Mouse (Mus musculus) forebrain, embryonic 12.5 days (tissue): ENCODE data around the gene Kmt2e. TPM values are rescaled to one million over a fixed set of nuclear protein-coding genes. Genes with fewer than 3 reads are reported as not detected.

ENCODE experiments used
- ATAC-seq: fragments of 200-750 bp; cut with Nextera tagmentation; 2 replicates; pipeline ENCODE4 v1.8.0; 2017; ENCODE audit warnings: moderate TSS enrichment; ENCODE audit not compliant: low FRiP score
- H3K27ac ChIP-seq: fragments of 300-500 bp; sonication (generic); 2 replicates; pipeline ENCODE4 v1.5.1; 2016; ENCODE audit warnings: mild to moderate bottlenecking
- H3K27me3 ChIP-seq: fragments of 300-500 bp; sonication (generic); 2 replicates; pipeline ENCODE4 v1.6.1; 2016; ENCODE audit warnings: mild to moderate bottlenecking
- H3K36me3 ChIP-seq: fragments of 300-500 bp; sonication (generic); replicated peaks from 2 replicates; pipeline ENCODE4 v1.6.1; 2016; ENCODE audit warnings: mild to moderate bottlenecking
- H3K4me1 ChIP-seq: fragments of 300-500 bp; sonication (generic); 2 replicates; pipeline ENCODE4 v1.6.1; 2016
- H3K4me2 ChIP-seq: fragments of 300-500 bp; sonication (generic); 2 replicates; pipeline ENCODE4 v1.6.1; 2016; ENCODE audit warnings: mild to moderate bottlenecking, moderate library complexity
- H3K4me3 ChIP-seq: fragments of 300-500 bp; sonication (generic); replicated peaks from 2 replicates; pipeline ENCODE4 v1.5.1; 2016; ENCODE audit warnings: mild to moderate bottlenecking
- H3K9ac ChIP-seq: fragments of 300-500 bp; sonication (generic); 2 replicates; pipeline ENCODE4 v1.6.1; 2016; ENCODE audit warnings: mild to moderate bottlenecking
- H3K9me3 ChIP-seq: fragments of 300-500 bp; sonication (generic); 2 replicates; pipeline ENCODE4 v1.6.1; 2016
- WGBS: fragments of 180-500 bp; shearing (Covaris S2); methylation state at CpG from one replicate; pipeline ENCODE4 v1.1.7; 2016; 5-methylcytosine and 5-hydroxymethylcytosine counted together
- polyA plus RNA-seq: library from polyadenylated mRNA; unstranded; fragments of >200 nt; fragmentation: Nextera tagmentation; extraction: Ambion mirVana; gene quantifications from 2 replicates; pipeline ENCODE4 v1.2.1, GENCODE M21; 2016

Gene Kmt2e
- polyA plus RNA-seq, 1 experiment from 2014 or later: 138 TPM

DNA sequence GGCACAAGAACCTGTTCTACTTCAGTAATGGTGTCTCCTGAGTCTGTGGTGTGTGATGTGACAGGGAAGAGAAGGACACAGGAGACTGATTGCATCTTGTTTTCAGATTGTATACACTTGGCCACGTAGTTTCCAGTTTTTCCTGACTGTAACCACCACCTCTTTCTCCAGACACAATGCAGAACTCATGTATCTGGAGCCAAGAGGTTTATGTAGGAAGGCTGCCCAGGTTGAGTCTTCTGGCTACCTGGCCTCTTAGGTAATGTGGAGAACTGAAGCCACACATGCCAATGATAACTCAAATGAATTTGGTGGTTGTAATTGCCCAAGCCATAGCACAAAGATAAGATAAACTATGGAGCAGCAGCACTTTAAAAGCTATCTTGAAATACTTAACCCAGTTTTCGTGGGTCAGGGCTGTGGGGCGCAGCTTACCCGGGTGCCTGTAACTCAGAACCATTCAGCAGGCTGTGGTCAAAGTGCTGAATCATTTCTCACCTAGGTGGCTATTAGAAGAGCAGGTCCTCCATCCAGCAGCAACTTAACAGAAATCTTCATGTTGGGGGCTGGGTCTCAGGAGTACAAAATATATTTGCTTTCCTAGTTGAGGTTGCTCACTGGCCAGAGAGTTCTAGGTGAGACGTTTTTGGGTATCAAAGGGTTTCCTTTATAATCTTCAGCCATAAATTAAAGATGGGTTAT is 21.8 kb upstream of the Kmt2e start:
- Histone ChIP-seq H3K27ac (no peak overlapping the region), H3K4me2 (no peak overlapping the region), H3K4me1 (peaks cover 52% of the 10 kb centered on the region), H3K36me3 (peaks cover 16% of the 10 kb centered on the region; the same call in 1 of the 2 replicates), H3K9me3 (no peaks in the 10 kb centered on the region), H3K27me3 (no peaks in the 10 kb centered on the region), H3K9ac (no peak overlapping the region), H3K4me3 (no peak overlapping the region)
- WGBS: 90% methylated on average over 5 of the region's 5 CpGs
- ATAC-seq: no peak

DNA sequence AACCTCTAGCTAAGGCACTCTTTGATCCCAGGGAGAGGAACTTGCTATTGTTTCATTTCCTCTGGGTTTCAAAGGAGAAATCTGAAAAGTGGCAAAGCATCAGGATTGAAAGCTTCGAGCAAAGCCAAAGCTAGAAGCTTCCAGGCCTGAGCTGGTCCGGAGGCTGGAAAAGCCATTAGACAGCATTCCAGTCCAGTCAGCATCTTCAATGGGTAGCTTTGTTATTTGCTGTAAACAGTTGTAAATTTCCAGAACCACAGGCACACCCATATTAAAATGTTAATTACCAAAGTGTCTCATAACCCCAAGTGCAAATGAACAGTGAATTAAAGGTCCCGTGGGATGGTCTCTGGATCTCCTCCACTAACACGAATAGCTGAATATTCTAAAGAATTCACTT is 21.2 kb upstream of the Kmt2e start:
- H3K4me3 ChIP-seq: no peak overlapping the region
- H3K36me3 ChIP-seq: peaks cover 16% of the 10 kb centered on the region; the same call in 1 of the 2 replicates
- no peak overlapping the region for H3K4me2 ChIP-seq
- H3K4me1 ChIP-seq: peaks cover 58% of the 10 kb centered on the region
- WGBS: 31% methylated on average over 4 of the region's 4 CpGs
- peak overlapping the region; percentile 89 for H3K27ac ChIP-seq
- H3K9me3 ChIP-seq: no peaks in the 10 kb centered on the region
- ATAC-seq: no peak
- H3K9ac ChIP-seq: no peak overlapping the region
- no peaks in the 10 kb centered on the region for H3K27me3 ChIP-seq

DNA sequence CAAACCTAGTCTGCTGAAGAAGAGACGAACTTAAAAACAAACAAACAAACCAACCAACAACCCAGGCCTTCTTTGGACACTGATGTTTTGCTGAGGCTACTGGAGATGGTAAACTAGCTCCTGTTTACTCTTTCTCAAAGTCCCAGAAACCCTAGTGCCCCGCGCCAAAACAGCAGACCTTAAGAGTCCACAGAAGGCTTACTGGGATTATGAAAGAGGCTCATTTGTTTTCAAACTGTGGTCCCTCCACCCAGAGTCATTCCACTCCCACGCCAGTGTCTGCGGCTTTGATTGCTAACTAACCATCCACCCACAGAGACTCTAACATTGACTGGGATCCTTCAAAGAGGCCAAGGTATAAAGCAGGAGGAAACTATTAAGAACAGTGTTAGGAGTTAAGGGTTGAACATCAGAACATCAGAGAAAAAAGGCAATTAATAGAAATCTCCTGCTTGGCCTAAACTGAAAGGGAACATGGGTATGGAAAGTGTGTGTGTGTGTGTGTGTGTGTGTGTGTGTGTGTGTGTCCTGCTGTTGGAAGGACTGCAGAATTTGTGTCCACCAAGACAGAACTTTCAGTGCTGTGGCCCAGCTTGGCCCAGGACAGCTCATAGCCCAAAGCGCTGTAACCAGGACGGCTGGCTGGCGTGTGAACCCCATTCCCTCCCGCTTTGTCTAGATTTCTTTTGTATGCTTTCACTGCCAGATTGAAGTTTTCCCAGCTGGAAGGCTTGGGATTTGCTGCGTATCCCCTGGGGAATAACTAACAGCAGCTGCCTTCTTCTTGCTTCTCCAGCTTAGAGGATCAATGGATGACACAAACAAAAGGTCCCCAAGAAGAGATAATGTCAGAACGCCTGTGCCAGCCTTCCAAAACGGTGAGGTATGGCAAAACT is 20.4 kb upstream of the Kmt2e start:
- ATAC-seq: peak; percentile 40
- Histone ChIP-seq H3K9ac (no peak overlapping the region), H3K4me3 (no peak overlapping the region), H3K27me3 (no peaks in the 10 kb centered on the region), H3K9me3 (no peaks in the 10 kb centered on the region), H3K36me3 (peaks cover 16% of the 10 kb centered on the region; the same call in 1 of the 2 replicates), H3K4me1 (peaks cover 65% of the 10 kb centered on the region), H3K4me2 (peak overlapping the region; percentile 8), H3K27ac (peak overlapping the region; percentile 89)
- 15% methylated on average over 12 of the region's 12 CpGs for WGBS

DNA sequence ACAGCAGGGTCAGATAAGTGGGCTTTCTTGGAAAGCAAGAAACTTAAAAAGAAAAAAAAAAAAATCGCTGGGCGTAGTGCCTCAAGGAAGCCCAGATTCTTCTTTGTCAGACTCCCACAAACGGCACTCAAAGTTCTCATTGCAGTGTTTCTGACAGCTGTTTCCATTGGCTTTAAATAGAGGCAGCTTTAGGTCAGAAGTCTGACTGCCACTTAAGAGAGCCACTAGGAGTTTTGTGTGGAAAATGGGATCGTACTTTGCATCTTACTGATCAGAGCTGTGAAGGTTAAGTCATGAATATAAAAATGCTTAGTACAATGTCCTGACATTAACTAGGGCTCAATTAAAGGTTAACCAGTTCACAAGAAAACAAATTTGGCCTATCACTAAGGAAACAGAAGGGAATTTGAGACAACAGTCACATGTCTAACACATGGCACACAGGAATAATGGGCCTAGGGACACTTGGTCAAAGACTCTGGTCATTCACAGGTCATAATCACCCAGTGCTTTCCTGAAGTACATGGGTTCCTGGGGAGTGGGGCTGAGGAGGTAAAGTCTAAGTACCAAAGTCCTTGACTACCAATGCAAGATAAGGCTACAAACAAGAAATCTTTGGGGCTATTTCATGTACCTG is 19.6 kb upstream of the Kmt2e start:
- Histone ChIP-seq H3K27ac (peak overlapping the region; percentile 89), H3K4me1 (peaks cover 73% of the 10 kb centered on the region), H3K9me3 (no peaks in the 10 kb centered on the region), H3K4me3 (no peak overlapping the region), H3K4me2 (peak overlapping the region; percentile 8; the same call in 1 of the 2 replicates), H3K27me3 (no peaks in the 10 kb centered on the region), H3K36me3 (peaks cover 12% of the 10 kb centered on the region; the same call in 1 of the 2 replicates), H3K9ac (no peak overlapping the region)
- 15% methylated on average over 4 of the region's 4 CpGs for WGBS
- ATAC-seq: no peak

DNA sequence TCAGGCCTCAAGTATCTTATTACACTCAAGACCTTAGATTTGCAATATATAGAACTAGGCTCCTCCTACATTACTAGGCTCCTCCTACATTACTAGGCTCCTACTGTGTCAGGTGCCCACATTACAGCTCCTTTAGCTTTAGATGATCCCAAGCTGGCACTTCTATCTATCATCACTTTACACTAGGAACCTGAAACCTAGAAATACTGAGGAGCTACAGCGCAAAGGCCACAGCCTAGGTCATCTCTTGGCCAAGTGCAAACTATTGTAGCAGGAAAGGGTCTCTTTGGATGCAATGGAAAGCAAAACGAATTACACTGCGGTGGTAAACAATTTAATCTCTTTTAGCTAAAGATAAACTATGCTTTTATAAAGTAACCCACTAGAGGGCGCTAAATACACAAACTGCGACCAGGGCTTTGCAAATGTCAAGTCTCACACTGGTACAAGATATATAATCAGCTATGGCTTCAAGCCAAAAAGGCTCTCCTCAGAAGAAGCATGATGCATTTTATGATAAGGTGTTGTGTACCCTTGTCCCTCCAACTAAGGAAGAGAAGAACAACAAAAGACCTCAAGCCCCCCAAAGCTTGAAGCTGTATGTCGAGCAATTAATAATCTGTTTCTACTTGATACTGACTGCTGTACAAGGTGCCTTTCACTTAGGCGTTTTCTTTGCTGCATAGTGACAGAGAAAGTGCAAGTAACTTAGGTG is 18.5 kb upstream of the Kmt2e start:
- Histone ChIP-seq H3K27me3 (no peaks in the 10 kb centered on the region), H3K4me1 (peaks cover 85% of the 10 kb centered on the region), H3K4me3 (no peak overlapping the region), H3K4me2 (no peak overlapping the region), H3K9me3 (no peaks in the 10 kb centered on the region), H3K9ac (no peak overlapping the region), H3K36me3 (0 out of 2 replicates have a peak, but pooled peaks cover 4% of the 10 kb centered on the region), H3K27ac (peak overlapping the region; percentile 46; the same call in 1 of the 2 replicates)
- ATAC-seq: no peak
- WGBS: 27% methylated on average over 7 of the region's 7 CpGs

DNA sequence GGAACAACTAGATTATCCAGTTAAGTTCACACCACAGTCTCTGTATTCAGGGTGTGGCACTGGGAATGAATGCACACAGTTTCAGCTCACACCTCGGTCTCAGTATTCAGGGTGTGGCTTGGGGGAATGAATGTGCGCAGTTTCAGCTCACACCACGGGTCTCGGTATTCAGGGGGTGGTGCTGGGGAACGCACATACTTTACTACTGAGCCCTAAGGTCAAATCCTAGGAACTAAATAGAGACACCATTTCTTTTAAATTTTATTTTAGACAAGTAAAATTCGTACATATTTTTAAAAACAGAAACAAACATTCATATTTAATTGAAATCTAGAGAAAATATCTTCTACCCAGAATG is 18.0 kb upstream of the Kmt2e start:
- no peak for ATAC-seq
- Histone ChIP-seq H3K27me3 (no peaks in the 10 kb centered on the region), H3K9ac (no peak overlapping the region), H3K4me1 (peaks cover 87% of the 10 kb centered on the region), H3K36me3 (0 out of 2 replicates have a peak, but pooled peaks cover 4% of the 10 kb centered on the region), H3K4me2 (no peak overlapping the region), H3K9me3 (no peaks in the 10 kb centered on the region), H3K27ac (0 out of 2 replicates have a peak overlapping the region, but pooled peaks have one; percentile 46), H3K4me3 (no peak overlapping the region)
- 53% methylated on average over 6 of the region's 6 CpGs for WGBS

DNA sequence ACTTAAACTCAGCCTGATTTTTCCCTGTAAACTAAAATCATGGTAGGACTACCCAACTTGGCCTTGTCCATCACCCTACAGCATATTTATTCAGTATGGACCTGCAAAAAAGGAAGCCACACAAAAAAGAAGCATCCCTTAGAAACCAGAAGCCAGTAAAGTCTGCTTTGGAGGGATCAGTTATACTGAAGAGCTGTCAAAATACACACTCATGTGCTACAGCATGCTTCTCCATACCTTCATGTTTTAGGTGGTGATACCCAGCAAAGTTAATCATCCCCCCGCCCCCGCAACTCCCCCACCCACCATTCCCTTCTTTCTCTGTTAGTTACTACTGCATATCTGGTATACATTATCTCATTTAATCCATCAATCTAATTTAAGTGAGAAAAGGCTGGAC is 16.5 kb upstream of the Kmt2e start:
- WGBS: 66% methylated on average over 2 of the region's 2 CpGs
- H3K9ac ChIP-seq: peak overlapping the region; percentile 68; the same call in 1 of the 2 replicates
- peaks cover 82% of the 10 kb centered on the region for H3K4me1 ChIP-seq
- peak overlapping the region; percentile 93 for H3K27ac ChIP-seq
- no peak for ATAC-seq
- H3K4me3 ChIP-seq: peak overlapping the region; percentile 52
- peak overlapping the region; percentile 75 for H3K4me2 ChIP-seq
- H3K36me3 ChIP-seq: peaks cover 3% of the 10 kb centered on the region
- H3K9me3 ChIP-seq: no peaks in the 10 kb centered on the region
- H3K27me3 ChIP-seq: no peaks in the 10 kb centered on the region

DNA sequence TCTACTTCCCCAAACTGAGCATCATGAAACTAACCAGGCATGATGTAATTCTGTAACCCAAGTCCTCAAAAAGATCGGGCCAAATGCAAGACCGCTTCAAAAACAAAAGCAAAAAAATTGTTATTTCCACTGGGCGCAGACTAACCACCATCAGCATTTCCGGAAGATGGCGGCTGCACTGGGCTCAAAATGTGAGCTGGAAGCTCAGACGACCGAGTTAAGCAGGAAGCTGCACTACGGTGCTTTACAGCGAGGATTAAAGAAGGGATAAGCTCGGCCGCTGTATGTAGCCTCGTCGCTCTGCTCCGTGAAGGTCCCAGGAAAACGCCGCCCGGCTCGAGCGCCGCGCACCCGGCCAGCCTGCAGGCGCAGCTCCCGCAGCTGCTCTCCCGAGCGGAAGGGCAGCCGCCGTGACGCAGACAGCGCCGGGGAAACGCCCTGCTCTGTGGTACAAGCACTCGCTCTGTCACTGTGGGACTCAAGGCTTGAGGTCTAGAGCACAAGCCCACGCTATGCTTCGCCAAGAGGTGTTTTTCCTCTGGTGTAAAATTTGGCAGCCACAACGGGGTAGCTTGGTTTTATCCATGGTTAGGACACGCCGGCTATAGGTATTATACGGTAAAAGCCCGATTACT is 16.0 kb upstream of the Kmt2e start:
- Histone ChIP-seq H3K4me2 (peak overlapping the region; percentile 75), H3K4me1 (peaks cover 77% of the 10 kb centered on the region), H3K27ac (peak overlapping the region; percentile 93), H3K27me3 (no peaks in the 10 kb centered on the region), H3K36me3 (peaks cover 6% of the 10 kb centered on the region), H3K9me3 (no peaks in the 10 kb centered on the region), H3K9ac (peak overlapping the region; percentile 68), H3K4me3 (peak overlapping the region; percentile 52)
- peak; percentile 88 for ATAC-seq
- WGBS: under 1% methylated on average over 40 of the region's 40 CpGs

DNA sequence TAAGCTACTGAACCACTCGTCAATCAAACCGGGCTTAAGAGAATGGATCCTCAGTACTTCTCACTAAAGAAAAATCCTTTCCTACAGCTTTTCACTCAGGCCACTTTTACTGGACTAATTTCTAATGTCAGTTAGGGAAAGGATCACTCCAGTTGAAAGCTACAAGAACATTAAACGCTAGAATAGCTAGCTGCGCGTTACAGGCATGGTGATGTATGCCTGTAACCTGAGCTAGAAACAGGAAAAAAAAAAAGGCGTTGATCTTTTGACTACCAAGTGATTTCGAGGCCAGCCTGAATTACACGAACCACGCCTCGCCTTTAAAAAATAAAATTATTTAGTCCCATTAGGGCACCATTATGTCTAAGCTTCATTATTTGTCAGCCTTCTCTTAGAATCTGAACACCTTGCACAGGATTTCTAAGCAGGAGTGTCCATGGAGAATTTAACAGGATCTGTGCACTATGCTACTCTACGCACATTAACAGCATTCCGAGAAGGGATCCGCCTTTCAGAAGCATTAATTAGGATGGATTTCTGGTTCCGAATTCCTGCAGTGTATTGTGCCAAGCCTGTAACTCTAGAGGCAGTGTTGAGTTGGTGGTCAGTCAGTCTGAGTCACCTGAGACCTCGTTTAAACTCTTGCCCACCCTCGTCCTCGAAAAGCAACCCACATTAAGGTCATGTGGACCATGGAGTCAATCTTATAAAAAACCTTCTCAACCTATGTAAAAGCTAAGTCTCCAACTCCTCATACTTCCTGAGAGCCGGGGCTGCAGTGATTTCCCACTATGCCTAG is 15.2 kb upstream of the Kmt2e start:
- peaks cover 9% of the 10 kb centered on the region for H3K36me3 ChIP-seq

DNA sequence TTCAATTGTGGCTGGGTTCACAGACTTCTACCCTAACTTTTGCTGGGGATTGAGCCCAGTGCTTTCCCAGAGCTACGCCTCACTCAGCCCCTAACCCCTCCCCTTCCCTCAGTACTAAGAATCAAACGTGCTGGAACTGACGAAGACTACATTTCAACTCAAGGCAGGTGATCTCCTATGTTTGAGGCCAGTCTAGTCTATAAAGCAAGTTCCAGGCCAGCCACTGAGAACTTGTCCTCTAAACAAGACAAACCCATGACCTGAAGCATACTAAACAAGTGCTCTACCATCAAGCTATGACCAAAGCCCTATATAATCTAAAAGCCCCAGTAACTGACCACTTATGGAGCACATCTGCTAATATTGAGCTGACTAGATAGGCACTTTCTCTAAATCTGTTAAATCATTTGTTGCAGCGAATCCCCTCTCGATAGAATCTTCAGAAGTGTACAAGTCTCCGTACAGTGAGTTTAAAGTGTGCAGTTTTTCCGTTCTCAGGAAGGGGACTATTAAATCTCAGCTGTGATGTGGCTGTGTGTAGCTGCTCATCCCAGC is 14.5 kb upstream of the Kmt2e start:
- H3K4me3 ChIP-seq: 0 out of 2 replicates have a peak overlapping the region, but pooled peaks have one; percentile 52
- WGBS: 41% methylated on average over 7 of the region's 7 CpGs
- H3K9ac ChIP-seq: 0 out of 2 replicates have a peak overlapping the region, but pooled peaks have one; percentile 21

More for the DNA sequence above, 15.2 kb upstream of the Kmt2e start:
- Histone ChIP-seq H3K4me3 (peak overlapping the region; percentile 52), H3K27me3 (no peaks in the 10 kb centered on the region), H3K9me3 (no peaks in the 10 kb centered on the region), H3K27ac (peak overlapping the region; percentile 93), H3K4me1 (peaks cover 69% of the 10 kb centered on the region), H3K9ac (peak overlapping the region; percentile 68), H3K4me2 (peak overlapping the region; percentile 75)
- ATAC-seq: 0 out of 2 replicates have a peak, but pooled peaks have one; percentile 2
- WGBS: 2% methylated on average over 18 of the region's 18 CpGs

More for the DNA sequence above, 14.5 kb upstream of the Kmt2e start:
- Histone ChIP-seq H3K27me3 (no peaks in the 10 kb centered on the region), H3K4me1 (peaks cover 62% of the 10 kb centered on the region), H3K36me3 (peaks cover 11% of the 10 kb centered on the region), H3K27ac (peak overlapping the region; percentile 93; the same call in 1 of the 2 replicates), H3K4me2 (peak overlapping the region; percentile 75), H3K9me3 (no peaks in the 10 kb centered on the region)
- ATAC-seq: no peak
